Mouse (Mus musculus) kidney, postnatal 25 days (tissue): Measurements from ENCODE around the gene Mcf2l.

ENCODE experiments used
- DNase-seq, 2 experiments: peaks; one replicate each; pipeline ENCODE4 v3.0.0; 2021; ENCODE audit warnings: mixed read lengths in 2 of 2

Mcf2l gene

GRCm38 (mm10) chr8:12915187-12916006 is 41.8 kb downstream of the Mcf2l start:
- DNase-seq, result peak in 1 of 2 experiments; percentile 50

- DNase-seq, result no peak
Measured at GRCm38 (mm10) chr8:12916156-12916900, 42.7 kb downstream of the Mcf2l start.

- DNase-seq, result no peak
Measured at GRCm38 (mm10) chr8:12917029-12917428, 43.4 kb downstream of the Mcf2l start.

GRCm38 (mm10) chr8:12917831-12918230 is 44.2 kb downstream of the Mcf2l start:
- DNase-seq, result peak; percentile 57 to 76

GRCm38 (mm10) chr8:12920599-12920998 is 47.0 kb downstream of the Mcf2l start:
- DNase-seq, result no peak

- DNase-seq, result no peak
Measured at GRCm38 (mm10) chr8:12925051-12925450, 51.4 kb downstream of the Mcf2l start.

GRCm38 (mm10) chr8:12925941-12926381 is 52.4 kb downstream of the Mcf2l start:
- peak; percentile 75 to 88 for DNase-seq

- peak; percentile 83 to 91 for DNase-seq
Measured at GRCm38 (mm10) chr8:12927204-12927983, 53.8 kb downstream of the Mcf2l start.

- DNase-seq, result no peak
Measured at GRCm38 (mm10) chr8:12928033-12928432, 54.4 kb downstream of the Mcf2l start.

- no peak for DNase-seq
Measured at GRCm38 (mm10) chr8:12928931-12929330, 55.3 kb downstream of the Mcf2l start.

GRCm38 (mm10) chr8:12930290-12930689 is 56.7 kb downstream of the Mcf2l start:
- DNase-seq, result peak; percentile 76 to 87

GRCm38 (mm10) chr8:12931426-12931825 is 57.8 kb downstream of the Mcf2l start:
- DNase-seq, result no peak

GRCm38 (mm10) chr8:12932520-12932919 is 58.9 kb downstream of the Mcf2l start:
- DNase-seq, result no peak

GRCm38 (mm10) chr8:12933765-12934164 is 60.2 kb downstream of the Mcf2l start:
- DNase-seq, result peak in 1 of 2 experiments; percentile 29

- DNase-seq, result peak in 1 of 2 experiments; percentile 60
Measured at GRCm38 (mm10) chr8:12934453-12935043, 60.9 kb downstream of the Mcf2l start.

- no peak for DNase-seq
Measured at GRCm38 (mm10) chr8:12940549-12940948, 66.9 kb downstream of the Mcf2l start.

GRCm38 (mm10) chr8:12941161-12941926 is 67.7 kb downstream of the Mcf2l start:
- DNase-seq, result no peak

GRCm38 (mm10) chr8:12947604-12948573 is 74.3 kb downstream of the Mcf2l start:
- DNase-seq, result peak; percentile 30 to 59

- DNase-seq, result peak in 1 of 2 experiments; percentile 33
Measured at GRCm38 (mm10) chr8:12948574-12948961, 75.0 kb downstream of the Mcf2l start.

- peak in 1 of 2 experiments; percentile 33 for DNase-seq
Measured at GRCm38 (mm10) chr8:12951051-12951630, 77.5 kb downstream of the Mcf2l start.
